In the genomic region with DNA sequence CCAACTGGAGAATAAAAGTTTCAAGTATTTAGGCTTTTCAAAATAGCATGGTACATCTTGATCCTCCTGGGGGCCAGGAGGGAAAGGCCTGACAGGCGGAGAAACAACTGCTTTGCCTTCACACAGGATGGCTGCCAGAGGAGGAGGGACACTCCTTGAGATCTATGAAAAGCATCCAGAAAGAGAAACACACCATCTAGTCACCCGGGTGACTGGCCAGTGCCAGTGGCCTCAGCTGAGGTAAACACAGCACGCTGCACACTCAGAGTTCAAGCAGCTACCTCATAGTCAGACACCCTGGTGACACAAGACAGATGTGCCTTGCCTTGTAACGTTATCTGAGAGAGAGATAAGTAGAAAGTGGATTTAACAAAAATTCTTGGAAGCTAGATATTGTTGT, we compare ENCODE assay signal across 16 mouse cellular contexts.
DNase-seq lines count a peak whose midpoint lies in the region; ATAC-seq and TF ChIP-seq lines count a peak whose summit lies in the region.
"Had no signal": no experiment of that assay in that cellular context is flagged by ENCODE, and none has a peak within 500 bp of the region (broad histone marks: within the 10 kb centered on the region; RNA-seq: fewer than 3 reads in every experiment).

No protein-coding gene starts in this region.

- peak; percentile 12 for DNase-seq in hindbrain, postnatal 0 days (ENCODE audit: low spot score)
- no peak for DNase-seq in hindbrain, embryonic 10.5 days (ENCODE audit: low spot score)
- DNase-seq in adrenal gland, adult 2 months, result peak; percentile 62
- DNase-seq in heart, adult 8-10 months (ENCODE audit: low spot score), result peak; percentile 42
- DNase-seq in heart, postnatal 4 days, result peak; percentile 35
- DNase-seq in left cerebral cortex, postnatal 14 days (ENCODE audit: low spot score in 2 of 2), result no peak
- no peak for DNase-seq in midbrain, embryonic 14.5 days
- DNase-seq: layer of hippocampus, adult 9-11 months; liver; right cerebral cortex, postnatal 14 days had no signal

- H3K36me3 ChIP-seq in hindbrain, postnatal 0 days (ENCODE audit: insufficient read depth, low read length), result no peaks in the 10 kb centered on the region
- no peaks in the 10 kb centered on the region for H3K36me3 ChIP-seq in hindbrain, embryonic 10.5 days
- H3K36me3 ChIP-seq in midbrain, embryonic 14.5 days (ENCODE audit: control insufficient read depth, insufficient read depth, low read length), result no peaks in the 10 kb centered on the region
- H3K36me3 ChIP-seq: embryonic facial prominence, embryonic 13.5 days; neural tube, embryonic 12.5 days; stomach, embryonic 15.5 days had no signal

- no peak overlapping the region for H3K9ac ChIP-seq in hindbrain, postnatal 0 days (replicated peaks; ENCODE audit: low read length)
- no peak overlapping the region for H3K9ac ChIP-seq in midbrain, embryonic 14.5 days (replicated peaks; ENCODE audit: low read length)
- H3K9ac ChIP-seq: embryonic facial prominence, embryonic 13.5 days; neural tube, embryonic 12.5 days; stomach, embryonic 15.5 days had no signal

- no peaks in the 10 kb centered on the region for H3K9me3 ChIP-seq in hindbrain, postnatal 0 days (ENCODE audit: low read length)
- H3K9me3 ChIP-seq in hindbrain, embryonic 10.5 days, result no peaks in the 10 kb centered on the region
- no peaks in the 10 kb centered on the region for H3K9me3 ChIP-seq in midbrain, embryonic 14.5 days (ENCODE audit: control insufficient read depth, low read length)
- H3K9me3 ChIP-seq: embryonic facial prominence, embryonic 13.5 days; neural tube, embryonic 12.5 days; stomach, embryonic 15.5 days had no signal

- ATAC-seq in hindbrain, postnatal 0 days, result no peak
- no peak for ATAC-seq in midbrain, embryonic 14.5 days (ENCODE audit: low FRiP score, low TSS enrichment)
- no peak for ATAC-seq in activated CD4-positive, CD25-positive, alpha-beta regulatory T cell, adult 4 months
- ATAC-seq: CD4-positive, CD25-positive, alpha-beta regulatory T cell, adult 4 months; hindbrain, embryonic 16.5 days had no signal

- 41% methylated on average over 4 of the region's 4 CpGs for WGBS in hindbrain, postnatal 0 days
- 70% methylated on average over 4 of the region's 4 CpGs for WGBS in hindbrain, embryonic 10.5 days
- 80% methylated on average over 4 of the region's 4 CpGs for WGBS in midbrain, embryonic 14.5 days

- H3K4me2 ChIP-seq in hindbrain, postnatal 0 days (ENCODE audit: low read depth, low read length), result no peak overlapping the region
- no peak overlapping the region for H3K4me2 ChIP-seq in midbrain, embryonic 14.5 days (ENCODE audit: low read length)
- H3K4me2 ChIP-seq: embryonic facial prominence, embryonic 13.5 days; neural tube, embryonic 12.5 days; stomach, embryonic 15.5 days had no signal

- intact Hi-C loops in left cerebral cortex, postnatal 14 days (cut with DNase I), result no loop called here

- H3K27ac ChIP-seq in hindbrain, postnatal 0 days, result no peak overlapping the region
- no peak overlapping the region for H3K27ac ChIP-seq in hindbrain, embryonic 10.5 days
- no peak overlapping the region for H3K27ac ChIP-seq in midbrain, embryonic 14.5 days (replicated peaks; ENCODE audit: low read depth, low read length)
- H3K27ac ChIP-seq: embryonic facial prominence, embryonic 13.5 days; neural tube, embryonic 12.5 days; stomach, embryonic 15.5 days had no signal

- no peak for TF ChIP-seq CTCF in hindbrain, postnatal 0 days (IDR thresholded peaks at IDR 0.05; ENCODE audit: low read depth)

- no peaks in the 10 kb centered on the region for H3K4me1 ChIP-seq in hindbrain, postnatal 0 days (ENCODE audit: insufficient read depth, low read length)
- peaks cover 2% of the 10 kb centered on the region; the same call in 1 of the 2 replicates for H3K4me1 ChIP-seq in hindbrain, embryonic 10.5 days (replicated peaks)
- no peaks in the 10 kb centered on the region for H3K4me1 ChIP-seq in midbrain, embryonic 14.5 days (ENCODE audit: control insufficient read depth, insufficient read depth, low read length)

- H3K4me3 ChIP-seq in hindbrain, postnatal 0 days (ENCODE audit: low read length), result no peak overlapping the region
- H3K4me3 ChIP-seq in hindbrain, embryonic 10.5 days, result no peak overlapping the region
- no peak overlapping the region for H3K4me3 ChIP-seq in midbrain, embryonic 14.5 days (replicated peaks; ENCODE audit: low read depth, low read length)
- H3K4me3 ChIP-seq: embryonic facial prominence, embryonic 13.5 days; neural tube, embryonic 12.5 days; stomach, embryonic 15.5 days had no signal

- no peaks in the 10 kb centered on the region for H3K27me3 ChIP-seq in hindbrain, postnatal 0 days (ENCODE audit: insufficient read depth, low read length)
- H3K27me3 ChIP-seq in hindbrain, embryonic 10.5 days (ENCODE audit: insufficient read depth, poor library complexity, severe bottlenecking), result no peaks in the 10 kb centered on the region
- H3K27me3 ChIP-seq in midbrain, embryonic 14.5 days (ENCODE audit: control insufficient read depth, insufficient read depth, low read length), result no peaks in the 10 kb centered on the region
- H3K27me3 ChIP-seq: embryonic facial prominence, embryonic 13.5 days; neural tube, embryonic 12.5 days; stomach, embryonic 15.5 days had no signal

Comparison
In these comparisons a context has a peak if more than half of its experiments do, and no peak if none do; other contexts are left out.
1. DNase-seq: peak in hindbrain, postnatal 0 days (single experiment), adrenal gland, adult 2 months (single experiment), heart, adult 8-10 months (single experiment) and heart, postnatal 4 days (single experiment); none in hindbrain, embryonic 10.5 days (single experiment), left cerebral cortex, postnatal 14 days (0 of 2) and midbrain, embryonic 14.5 days (single experiment).